Mouse (Mus musculus) cerebellum, adult 2 months (tissue): ENCODE measurements at regions not wholly inside any gene's neighbourhood (a gene's known extent, or its start where the extent isn't known, plus 50 kb on each side); places are given as distances from the start of the nearest gene placed in this dataset.
"Not testable (repeated sequence)": the region's sequence is repeated elsewhere in the genome, so short reads cannot be mapped to it uniquely, and the experiment has no call there.

ENCODE experiments used
- DNase-seq, 2 experiments: peaks; one replicate each; pipeline ENCODE4 v3.0.0; 2021
- H3K27ac ChIP-seq: fragments of 200-500 bp; 2 replicates; pipeline ENCODE4 v1.5.1; 2012; ENCODE audit warnings: low read length, control low read depth, inconsistent platforms; ENCODE audit not compliant: insufficient read depth
- H3K27me3 ChIP-seq: fragments of 200-500 bp; 2 replicates; pipeline ENCODE4 v1.6.1; 2012; ENCODE audit warnings: inconsistent platforms, mild to moderate bottlenecking, low read length, moderate library complexity; ENCODE audit not compliant: control insufficient read depth, insufficient read depth
- H3K4me1 ChIP-seq: fragments of 200-500 bp; 2 replicates; pipeline ENCODE4 v1.6.1; 2011; ENCODE audit warnings: low read length; ENCODE audit not compliant: control insufficient read depth, insufficient read depth
- H3K4me3 ChIP-seq: fragments of 200-500 bp; replicated peaks from 2 replicates; pipeline ENCODE3; 2011; ENCODE audit warnings: mild to moderate bottlenecking, low read depth, low read length, control low read depth; ENCODE audit not compliant: insufficient read depth
- CTCF ChIP-seq: fragments of 200-500 bp; IDR thresholded peaks from 2 replicates; pipeline ENCODE4 v1.5.1; 2011; ENCODE audit warnings: low read depth, mild to moderate bottlenecking, control low read depth, low read length, moderate library complexity, borderline replicate concordance; ENCODE audit not compliant: insufficient read depth
- POLR2A ChIP-seq: fragments of 200-500 bp; IDR thresholded peaks from 2 replicates; pipeline ENCODE4 v1.6.1; 2011; ENCODE audit warnings: low read length, control low read depth, borderline replicate concordance; ENCODE audit not compliant: insufficient read depth
- WGBS: fragments of 180-500 bp; shearing (Covaris S2); methylation state at CpG from one replicate; pipeline ENCODE4 v1.1.7; 2018; 5-methylcytosine and 5-hydroxymethylcytosine counted together

DNA sequence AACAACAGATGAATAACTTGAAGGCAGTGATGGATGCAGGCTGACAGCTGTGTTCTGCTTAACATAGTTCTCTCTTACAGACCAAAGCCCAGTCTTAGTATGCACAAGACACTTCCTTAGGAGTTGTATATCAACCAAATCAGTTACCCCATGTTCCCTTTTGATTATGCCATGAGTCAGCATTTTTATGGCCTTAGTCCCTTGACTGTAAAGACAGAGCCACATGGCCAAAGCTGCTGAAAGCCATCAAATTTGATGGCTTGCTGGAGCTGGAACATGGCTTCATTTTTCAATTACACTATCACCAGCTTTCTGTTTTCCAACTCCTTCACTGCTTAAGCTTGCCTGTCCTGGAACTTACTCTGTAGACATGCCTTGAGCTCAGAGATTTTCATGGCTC lies 383.4 kb upstream of the Ercc4 start:
- no peak overlapping the region for H3K27ac ChIP-seq
- no peak for DNase-seq
- H3K27me3 ChIP-seq: no peaks in the 10 kb centered on the region
- H3K4me1 ChIP-seq: no peaks in the 10 kb centered on the region
- TF ChIP-seq POLR2A: no peak
- no peak for TF ChIP-seq CTCF
- H3K4me3 ChIP-seq: no peak overlapping the region

DNA sequence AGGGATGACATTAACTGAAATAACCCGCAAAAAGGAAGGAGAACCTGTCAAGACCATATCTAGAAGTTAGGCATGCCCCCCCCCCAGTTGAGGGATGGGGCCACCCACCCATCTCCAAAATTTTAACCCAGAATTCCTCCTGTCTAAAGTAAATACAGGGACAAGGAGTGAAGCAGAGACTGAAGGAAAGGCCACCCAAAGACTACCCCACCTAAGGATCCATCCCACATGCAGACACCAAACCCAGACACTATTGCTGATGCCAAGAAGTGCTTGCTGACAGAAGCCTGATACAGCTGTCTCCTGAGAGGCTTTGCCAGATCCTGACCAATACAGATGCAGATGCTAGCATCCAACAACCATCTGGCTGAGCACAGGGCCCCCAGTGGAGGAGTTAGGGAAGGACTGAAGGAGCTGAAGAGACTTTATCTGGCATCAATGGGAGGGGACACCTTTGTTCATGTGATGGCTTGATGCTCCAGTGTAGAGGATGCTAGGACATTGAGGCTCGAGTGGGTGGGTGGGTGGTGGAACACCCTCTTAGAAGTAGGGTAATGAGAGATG lies 379.2 kb upstream of the Ercc4 start:
- not testable (repeated sequence) for H3K27ac ChIP-seq, H3K4me3 ChIP-seq, H3K27me3 ChIP-seq, DNase-seq, H3K4me1 ChIP-seq
- 75% methylated on average over 2 of the region's 2 CpGs for WGBS

DNA sequence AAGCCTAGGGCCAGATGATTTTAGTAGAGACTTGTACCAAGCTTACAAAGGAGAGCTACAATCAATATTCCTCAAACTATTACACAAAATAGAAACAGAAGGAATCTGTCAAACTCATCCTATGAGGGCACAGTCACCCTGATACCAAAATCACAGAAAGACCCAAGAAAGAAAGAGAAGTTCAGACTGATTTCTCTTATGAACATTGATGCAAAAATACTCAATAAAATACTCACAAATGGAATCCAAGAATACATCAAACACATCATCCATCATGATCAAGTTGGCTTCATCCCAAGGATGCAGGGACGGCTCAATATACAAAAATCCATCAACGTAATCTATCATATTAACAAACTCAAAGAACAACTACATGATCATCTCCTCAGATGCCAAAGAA lies 377.9 kb upstream of the Ercc4 start:
- Histone ChIP-seq H3K4me3 (no peak overlapping the region), H3K27me3 (no peaks in the 10 kb centered on the region), H3K4me1 (no peaks in the 10 kb centered on the region), H3K27ac (no peak overlapping the region)
- 81% methylated on average over 2 of the region's 2 CpGs for WGBS
- no peak for DNase-seq
- TF ChIP-seq CTCF: no peak
- no peak for TF ChIP-seq POLR2A

DNA sequence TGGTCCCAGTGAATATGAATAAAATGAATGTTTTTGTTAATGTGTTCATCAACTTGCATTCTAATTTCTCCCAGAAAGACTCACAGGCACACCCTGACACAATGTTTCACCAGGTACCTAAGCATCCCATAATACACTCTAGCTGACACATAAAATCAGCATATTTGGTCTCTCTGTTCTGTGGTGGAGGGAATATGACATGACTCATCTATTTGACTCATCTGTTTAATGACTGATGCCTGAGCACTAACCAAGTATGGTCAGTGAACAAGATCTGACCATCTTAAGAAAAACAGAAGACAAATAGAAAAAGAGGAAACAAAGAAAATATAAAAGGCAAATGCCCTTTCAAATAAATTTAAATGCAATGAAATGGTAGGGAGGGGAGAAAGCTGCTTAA lies 367.0 kb upstream of the Ercc4 start:
- Histone ChIP-seq H3K27me3 (no peaks in the 10 kb centered on the region), H3K4me1 (no peaks in the 10 kb centered on the region), H3K4me3 (no peak overlapping the region), H3K27ac (no peak overlapping the region)
- no peak for TF ChIP-seq CTCF
- no peak for DNase-seq

DNA sequence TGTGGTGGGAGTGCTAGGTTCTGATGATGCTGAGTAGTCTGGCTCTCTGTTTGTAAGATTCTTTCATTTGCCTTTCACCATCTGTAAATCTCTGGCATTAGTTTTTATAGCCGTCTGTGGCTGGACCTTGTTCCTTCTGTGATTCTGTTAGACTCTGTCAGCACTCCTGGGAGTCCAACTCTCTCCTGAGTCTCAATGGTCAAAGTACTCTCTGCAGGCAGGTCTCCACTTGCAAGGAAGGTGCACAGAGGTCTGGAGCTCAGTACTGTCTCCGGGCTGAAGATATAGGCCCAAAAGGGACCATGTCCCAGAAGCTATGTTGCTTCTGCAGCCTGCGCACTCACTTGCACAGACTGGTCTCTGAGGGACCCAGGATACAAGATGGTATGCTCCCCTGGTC lies 356.3 kb upstream of the Ercc4 start:
- WGBS: 87% methylated on average over 3 of the region's 3 CpGs
- no peak overlapping the region for H3K27ac ChIP-seq
- no peaks in the 10 kb centered on the region for H3K4me1 ChIP-seq
- no peak for DNase-seq
- no peaks in the 10 kb centered on the region for H3K27me3 ChIP-seq
- TF ChIP-seq POLR2A (no peak), CTCF (no peak)
- H3K4me3 ChIP-seq: no peak overlapping the region

DNA sequence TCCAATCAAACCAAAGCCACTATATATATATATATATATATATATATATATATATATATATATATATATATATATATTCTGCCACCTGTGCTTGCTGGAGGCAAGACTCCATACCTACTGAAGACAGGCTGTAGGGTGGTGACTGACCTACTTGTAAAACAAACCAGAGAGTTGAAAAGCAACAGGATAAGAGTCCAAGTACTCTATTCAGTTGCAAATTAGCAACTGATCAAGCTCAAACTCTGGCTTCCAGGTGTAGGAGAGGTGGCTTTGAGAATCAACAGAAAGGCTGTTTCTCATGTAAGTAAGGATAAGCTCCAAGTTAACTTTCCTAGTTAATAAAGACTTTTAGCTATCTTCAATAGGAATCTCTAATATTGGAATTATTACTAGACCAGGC lies 355.1 kb upstream of the Ercc4 start:
- Histone ChIP-seq H3K4me1 (no peaks in the 10 kb centered on the region), H3K27me3 (no peaks in the 10 kb centered on the region), H3K4me3 (no peak overlapping the region), H3K27ac (no peak overlapping the region)
- no peak for DNase-seq
- no peak for TF ChIP-seq POLR2A
- TF ChIP-seq CTCF: no peak

DNA sequence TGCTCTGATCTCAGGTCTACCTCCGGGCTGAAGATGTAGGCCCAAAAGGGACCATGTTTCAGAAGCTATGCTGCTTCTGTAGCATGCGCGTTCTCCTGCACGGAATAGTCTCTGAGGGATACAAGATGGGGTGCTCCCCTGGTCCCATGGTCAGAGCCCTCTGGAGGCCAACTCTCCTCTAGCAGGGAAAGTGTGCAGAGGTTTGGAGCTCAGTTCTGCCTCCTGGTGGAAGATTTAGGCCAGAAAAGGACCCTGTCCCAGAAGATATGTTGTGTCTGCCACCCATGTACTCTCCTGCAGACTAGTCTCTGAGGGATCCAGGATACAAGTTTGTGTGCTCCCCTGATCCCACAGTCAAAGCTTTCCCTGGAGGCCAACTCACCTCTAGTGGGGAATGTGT lies 350.9 kb upstream of the Ercc4 start:
- Histone ChIP-seq H3K4me3 (no peak overlapping the region), H3K4me1 (no peaks in the 10 kb centered on the region), H3K27me3 (no peaks in the 10 kb centered on the region), H3K27ac (no peak overlapping the region)
- no peak for DNase-seq
- no peak for TF ChIP-seq CTCF
- no peak for TF ChIP-seq POLR2A
- 90% methylated on average over 4 of the region's 4 CpGs for WGBS

DNA sequence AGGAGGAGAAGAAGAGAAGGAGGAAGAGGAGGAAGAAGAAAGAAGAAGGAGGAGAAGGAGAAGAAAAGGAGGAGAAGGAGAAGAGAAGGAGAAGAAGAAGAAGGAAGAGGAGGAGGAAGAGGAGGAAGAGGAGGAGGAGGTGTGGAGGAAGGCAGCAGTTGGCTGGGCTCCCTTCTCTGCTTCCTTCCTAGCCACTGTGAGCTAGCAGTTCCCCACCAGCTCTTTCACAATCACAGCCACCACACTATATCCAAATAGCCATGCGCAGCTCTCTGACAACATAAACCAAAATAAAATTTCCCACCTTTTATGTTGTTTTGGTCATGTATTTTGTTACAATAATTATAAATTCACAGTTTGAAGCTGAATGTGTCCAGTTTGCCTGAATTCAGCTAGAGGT lies 345.3 kb upstream of the Ercc4 start:
- Histone ChIP-seq H3K4me1 (no peaks in the 10 kb centered on the region), H3K27ac (no peak overlapping the region), H3K4me3 (no peak overlapping the region), H3K27me3 (no peaks in the 10 kb centered on the region)
- WGBS: 97% methylated on average over 1 of the region's 1 CpGs
- no peak for TF ChIP-seq CTCF
- no peak for TF ChIP-seq POLR2A
- no peak for DNase-seq

DNA sequence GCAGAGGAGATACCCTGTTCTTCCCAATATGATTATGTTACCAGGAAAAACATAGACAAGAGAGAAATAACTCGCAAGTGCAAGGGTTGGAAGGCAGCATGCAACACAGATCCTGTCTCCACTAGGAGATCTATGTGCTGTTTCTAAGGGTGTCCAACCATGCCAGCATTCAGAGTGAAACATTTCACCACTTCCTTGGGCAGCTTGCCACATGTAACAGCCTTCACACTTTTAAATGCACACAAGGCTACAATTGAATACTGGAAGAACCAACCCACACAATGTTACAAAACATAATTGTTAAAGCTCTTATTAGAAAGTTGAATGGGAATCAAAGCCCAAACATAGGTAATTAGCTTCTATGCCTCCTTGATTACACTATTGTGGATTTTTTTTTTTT lies 344.9 kb upstream of the Ercc4 start:
- no peak for DNase-seq
- no peak for TF ChIP-seq CTCF
- no peak for TF ChIP-seq POLR2A
- WGBS: 62% methylated on average over 1 of the region's 1 CpGs

More for the DNA sequence above, 344.9 kb upstream of the Ercc4 start:
- Histone ChIP-seq H3K4me1 (no peaks in the 10 kb centered on the region), H3K27ac (no peak overlapping the region), H3K27me3 (no peaks in the 10 kb centered on the region), H3K4me3 (no peak overlapping the region)
